Mouse (Mus musculus) brain, embryonic 18.5 days (tissue): Measurements from ENCODE around the gene Tirap.
"Not testable (repeated sequence)": the region's sequence is repeated elsewhere in the genome, so short reads cannot be mapped to it uniquely, and the experiment has no call there.

Experiments used
- DNase-seq: peaks from one replicate; pipeline ENCODE4 v3.0.0-alpha.2; 2012; ENCODE audit warnings: low read depth, low spot score

The Tirap gene

GRCm38 (mm10) chr9:35148822-35149221 is 51.3 kb downstream of the Tirap start:
- not testable (repeated sequence) for DNase-seq

- DNase-seq, result not testable (repeated sequence)
Observed at GRCm38 (mm10) chr9:35147261-35147660, 52.8 kb downstream of the Tirap start.

- DNase-seq, result no peak
Observed at GRCm38 (mm10) chr9:35145829-35146228, 54.3 kb downstream of the Tirap start.

- no peak for DNase-seq
Observed at GRCm38 (mm10) chr9:35145118-35145517, 55.0 kb downstream of the Tirap start.

GRCm38 (mm10) chr9:35142221-35142620 is 57.9 kb downstream of the Tirap start:
- DNase-seq, result no peak

- DNase-seq, result no peak
Observed at GRCm38 (mm10) chr9:35139231-35139744, 60.8 kb downstream of the Tirap start.

GRCm38 (mm10) chr9:35138029-35138428 is 62.1 kb downstream of the Tirap start:
- no peak for DNase-seq

GRCm38 (mm10) chr9:35135575-35135974 is 64.5 kb downstream of the Tirap start:
- DNase-seq, result no peak
